Mouse (Mus musculus) kidney, adult 9 months (tissue): ENCODE data around the gene Cog4.
A peak's percentile ranks its signal among the peaks of the same experiment; 100 is the strongest.
"Not testable (repeated sequence)": the region's sequence is repeated elsewhere in the genome, so short reads cannot be mapped to it uniquely, and the experiment has no call there.

ENCODE experiments used
- DNase-seq: peaks from one replicate; pipeline ENCODE4 v3.0.0; 2022

The Cog4 gene

GRCm38 (mm10) chr8:110842012-110842574 is 4.3 kb upstream of the Cog4 start:
- DNase-seq: no peak

- DNase-seq: no peak
Measured at GRCm38 (mm10) chr8:110843207-110843606, 3.2 kb upstream of the Cog4 start.

GRCm38 (mm10) chr8:110844941-110845340 is 1.5 kb upstream of the Cog4 start:
- no peak for DNase-seq

- DNase-seq: no peak
Measured at GRCm38 (mm10) chr8:110845821-110846404, 487 bp upstream of the Cog4 start.

- DNase-seq: no peak
Measured at GRCm38 (mm10) chr8:110847171-110847549, 760 bp downstream of the Cog4 start.

GRCm38 (mm10) chr8:110847645-110848495 is 1.5 kb downstream of the Cog4 start:
- DNase-seq: no peak

- no peak for DNase-seq
Measured at GRCm38 (mm10) chr8:110851186-110851585, 4.8 kb downstream of the Cog4 start.

- not testable (repeated sequence) for DNase-seq
Measured at GRCm38 (mm10) chr8:110856073-110856472, 9.7 kb downstream of the Cog4 start.

GRCm38 (mm10) chr8:110856760-110857461 is 10.5 kb downstream of the Cog4 start:
- DNase-seq: peak; percentile 19

- no peak for DNase-seq
Measured at GRCm38 (mm10) chr8:110859651-110860501, 13.5 kb downstream of the Cog4 start.

- not testable (repeated sequence) for DNase-seq
Measured at GRCm38 (mm10) chr8:110861347-110862025, 15.1 kb downstream of the Cog4 start.

- no peak for DNase-seq
Measured at GRCm38 (mm10) chr8:110870501-110870900, 24.1 kb downstream of the Cog4 start.

GRCm38 (mm10) chr8:110877862-110878261 is 31.5 kb downstream of the Cog4 start:
- no peak for DNase-seq

- DNase-seq: no peak
Measured at GRCm38 (mm10) chr8:110881741-110882310, 35.4 kb downstream of the Cog4 start.

GRCm38 (mm10) chr8:110883824-110884223 is 37.4 kb downstream of the Cog4 start:
- no peak for DNase-seq

GRCm38 (mm10) chr8:110886634-110887033 is 40.2 kb downstream of the Cog4 start:
- no peak for DNase-seq

GRCm38 (mm10) chr8:110887551-110887950 is 41.2 kb downstream of the Cog4 start:
- DNase-seq: no peak

- DNase-seq: no peak
Measured at GRCm38 (mm10) chr8:110888441-110888840, 42.0 kb downstream of the Cog4 start.

- no peak for DNase-seq
Measured at GRCm38 (mm10) chr8:110888860-110889259, 42.5 kb downstream of the Cog4 start.

GRCm38 (mm10) chr8:110889904-110890470 is 43.6 kb downstream of the Cog4 start:
- no peak for DNase-seq

GRCm38 (mm10) chr8:110892040-110892439 is 45.6 kb downstream of the Cog4 start:
- DNase-seq: no peak
